Mouse (Mus musculus): ENCODE measurements at regions not wholly inside any gene's neighbourhood (a gene's known extent, or its start where the extent isn't known, plus 50 kb on each side); places are given as distances from the start of the nearest gene placed in this dataset.

DNA sequence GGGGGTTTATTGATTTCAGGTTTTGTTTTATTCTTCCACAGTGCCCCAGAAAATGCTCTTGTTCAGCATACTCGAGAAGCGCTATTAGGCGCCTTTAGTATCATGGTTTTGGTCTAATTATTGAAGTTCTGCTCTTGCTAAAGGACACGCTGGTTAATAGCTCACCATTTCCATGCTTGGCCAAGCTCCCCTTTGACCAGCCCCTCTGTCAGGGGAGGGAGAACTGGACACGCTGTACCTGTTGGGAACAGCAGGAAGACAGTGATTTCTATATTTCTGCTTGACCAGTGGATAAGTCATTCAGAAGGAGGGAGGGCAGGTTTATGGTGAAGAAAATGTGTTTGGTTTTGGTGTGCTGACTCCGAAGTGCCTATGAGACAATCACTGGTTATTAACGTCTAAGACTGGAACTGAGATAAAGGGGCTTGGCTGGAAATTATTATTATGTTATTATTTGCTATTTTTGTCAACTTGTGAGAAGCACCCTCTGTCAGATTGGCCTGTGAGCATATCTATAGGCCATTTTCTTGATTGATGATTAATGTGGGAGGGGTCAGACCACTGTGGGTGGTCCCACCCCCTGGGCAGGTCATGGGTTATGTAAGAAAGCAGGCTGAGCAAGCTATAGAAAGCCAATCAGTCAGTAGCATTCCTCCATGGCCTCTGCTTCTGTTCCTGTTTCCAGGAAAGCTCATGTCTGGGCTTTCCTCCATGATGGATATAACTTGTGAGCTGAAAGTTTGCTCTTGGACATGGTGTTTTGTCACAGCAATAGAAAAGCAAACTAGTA, 51.2 kb upstream of the Tanc2 start:
- no peak for DNase-seq (ENCODE audit: low spot score)

DNA sequence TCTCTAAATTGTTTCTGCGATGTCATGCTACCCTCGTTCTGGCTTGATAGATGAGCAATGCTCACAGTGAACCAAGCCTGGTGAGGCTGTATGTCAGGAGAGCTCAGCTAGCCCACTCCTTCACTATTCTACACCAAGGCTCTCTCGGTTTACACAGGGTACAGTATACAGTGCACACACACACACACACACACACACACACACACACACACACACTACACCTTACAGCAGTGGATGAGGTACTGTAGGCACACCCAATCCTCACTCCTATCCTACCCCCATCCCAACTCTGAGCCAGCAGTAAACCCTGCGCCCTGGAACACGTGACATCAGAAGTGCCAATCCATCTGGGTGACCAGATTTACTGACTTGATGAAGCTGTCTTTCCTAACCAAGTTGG, 57.2 kb upstream of the Tanc2 start:
- no peak for DNase-seq (ENCODE audit: low spot score)

DNA sequence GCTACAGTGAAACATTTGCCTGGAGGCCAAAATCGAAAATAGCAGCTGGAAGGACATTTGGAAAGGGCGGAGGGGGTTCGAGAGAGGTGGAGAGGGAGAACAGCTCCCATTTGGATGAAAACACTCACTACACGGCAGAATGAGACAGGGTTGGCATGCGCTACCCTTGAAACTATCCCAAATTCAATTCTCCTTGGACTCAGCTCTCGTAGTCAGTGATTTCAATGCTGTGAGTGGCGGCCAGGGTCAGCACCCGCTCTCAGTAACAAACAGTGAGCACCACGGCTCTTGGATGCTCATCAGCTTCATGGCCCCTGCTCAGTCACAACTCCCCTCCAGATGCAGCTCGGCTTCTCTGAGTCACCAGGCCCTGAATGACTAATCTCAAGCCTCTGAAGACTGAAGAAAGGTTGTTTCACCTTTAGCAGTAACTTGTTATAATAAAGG, 59.1 kb upstream of the Tanc2 start:
- peak; percentile 31 for DNase-seq (ENCODE audit: low spot score)

DNA sequence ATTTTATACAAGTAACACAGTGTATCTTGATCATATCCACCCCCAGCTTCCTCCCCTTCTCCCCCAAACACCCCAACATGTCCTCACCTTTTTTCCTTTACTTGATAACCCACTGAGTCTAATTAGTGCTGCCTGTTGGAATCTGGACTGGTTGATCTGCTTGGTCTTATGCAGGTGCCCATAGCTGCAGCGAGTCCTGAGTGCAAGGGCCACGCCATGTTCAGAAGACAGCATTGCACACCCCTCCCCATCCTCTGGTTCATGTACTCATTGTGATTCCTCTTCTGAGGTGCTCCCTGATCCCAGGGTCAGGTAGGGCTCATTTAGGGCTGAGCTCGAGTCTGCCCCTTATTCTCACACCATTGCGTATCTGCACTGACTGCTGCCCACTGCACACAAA, 63.7 kb upstream of the Tanc2 start:
- no peak for DNase-seq (ENCODE audit: low spot score)

DNA sequence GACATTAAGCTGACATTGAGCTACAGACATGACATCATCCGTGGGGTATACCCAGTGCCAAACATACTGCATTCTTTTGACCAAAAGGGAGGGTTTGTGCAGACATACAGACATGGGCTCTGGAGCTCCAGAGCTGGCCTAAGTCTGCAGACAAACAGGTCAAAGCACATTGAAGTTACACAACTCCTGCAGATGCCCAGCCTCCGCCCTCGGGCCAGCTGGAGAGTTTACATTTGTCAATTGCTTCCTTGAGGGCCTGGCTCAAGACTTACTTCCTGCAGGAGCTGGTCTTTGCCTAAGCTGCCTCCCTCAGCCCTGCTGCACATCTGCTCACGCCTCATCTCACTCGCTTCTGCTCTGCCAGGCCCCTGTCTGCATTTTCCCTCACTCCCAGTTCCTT, 64.2 kb upstream of the Tanc2 start:
- DNase-seq (ENCODE audit: low spot score): peak; percentile 92

DNA sequence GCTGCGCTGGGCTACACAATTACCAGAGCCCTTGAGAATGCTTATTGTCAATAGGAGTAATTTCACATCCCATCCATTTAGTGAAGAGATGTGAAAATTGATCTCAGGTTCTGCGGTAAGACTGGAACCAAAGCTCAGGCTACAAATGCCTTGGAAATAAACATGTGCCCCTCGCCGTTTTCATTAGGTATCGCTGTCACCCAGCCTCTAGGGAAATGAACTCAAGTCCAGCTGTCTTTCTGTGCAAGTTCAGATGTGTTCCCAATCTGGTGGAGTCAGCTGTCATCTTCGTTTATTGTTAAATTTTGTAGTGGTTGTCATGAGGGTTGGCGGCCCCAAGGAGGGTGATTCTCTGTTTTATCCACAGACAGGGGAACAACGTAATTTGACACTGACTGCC, 65.4 kb upstream of the Tanc2 start:
- no peak for DNase-seq (ENCODE audit: low spot score)

DNA sequence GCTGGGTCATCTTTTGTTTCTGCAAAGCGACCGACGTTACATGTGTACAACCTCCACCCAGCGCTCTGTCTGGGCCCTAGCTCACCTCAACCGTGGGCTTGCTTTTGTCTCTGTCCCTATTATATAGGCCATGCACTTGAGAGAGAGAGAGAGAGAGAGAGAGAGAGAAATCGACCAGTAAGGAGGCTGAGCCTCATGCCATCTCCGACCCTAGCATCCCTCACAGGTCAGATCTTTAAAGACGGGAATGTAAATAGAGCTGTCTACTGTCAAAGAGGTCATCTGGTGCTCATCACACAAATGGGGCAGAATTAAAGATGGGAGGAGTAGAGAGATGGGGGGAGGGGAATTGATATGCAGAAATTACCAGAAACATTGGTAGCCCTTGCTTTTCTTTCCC, 66.0 kb upstream of the Tanc2 start:
- no peak for DNase-seq (ENCODE audit: low spot score)

DNA sequence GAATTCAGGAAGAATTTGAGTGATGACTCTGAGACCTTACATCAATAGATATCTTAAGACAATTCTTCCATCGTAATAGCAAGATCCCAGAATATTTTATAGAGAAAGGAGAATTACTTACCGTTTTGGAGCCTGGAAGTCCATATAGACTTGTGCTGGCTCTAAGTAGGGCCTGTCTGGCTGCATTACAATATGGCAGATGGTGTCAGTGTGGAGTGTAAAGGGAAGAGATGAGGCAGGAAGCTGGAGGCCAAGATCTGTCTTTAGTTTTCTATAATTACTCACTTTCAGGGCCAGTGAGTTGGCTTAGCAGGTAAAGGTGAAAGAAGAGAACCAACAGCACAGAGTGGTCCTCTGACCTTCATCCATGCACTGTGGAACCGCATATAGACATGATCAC, 63.9 kb upstream of the March10 start:
- DNase-seq (ENCODE audit: low spot score): no peak

DNA sequence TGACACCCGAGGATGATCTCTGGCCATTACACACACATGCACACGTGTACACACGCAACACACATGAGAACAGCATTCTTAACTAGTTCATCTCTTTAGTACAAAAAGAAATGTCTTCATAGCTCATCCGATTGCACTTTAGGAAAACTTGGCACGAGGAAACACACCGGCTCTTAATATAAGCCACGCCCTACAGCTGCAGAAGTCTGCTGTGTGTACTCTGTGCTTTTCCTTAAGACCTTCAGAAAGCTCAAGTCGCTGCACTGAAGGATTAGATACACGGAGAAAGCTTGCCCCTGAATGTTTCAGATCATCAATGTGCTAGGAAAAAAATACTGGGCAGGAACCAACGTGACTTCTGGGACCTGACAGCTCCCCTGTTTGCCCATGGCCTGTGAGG, 56.7 kb upstream of the March10 start:
- DNase-seq (ENCODE audit: low spot score): no peak

DNA sequence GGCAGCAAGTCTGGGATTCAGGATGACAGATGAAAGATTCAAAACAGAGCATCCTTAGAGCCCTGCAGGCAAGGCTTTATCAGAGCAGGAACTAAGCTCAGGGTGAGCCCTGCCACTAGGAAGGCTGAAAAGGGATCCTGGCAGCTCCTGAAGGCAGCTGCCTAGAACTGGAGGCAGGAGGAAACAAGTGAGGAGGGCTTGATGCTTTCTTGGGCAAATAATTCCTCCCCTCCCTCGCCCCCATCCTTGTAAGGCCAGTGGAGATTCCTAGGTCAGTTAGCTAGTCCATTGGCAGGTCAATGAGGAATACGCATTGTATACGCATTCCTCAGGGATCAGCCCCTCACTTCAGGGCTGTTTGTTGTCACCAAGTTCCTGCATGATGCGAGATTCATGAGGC, 54.1 kb upstream of the March10 start:
- no peak for DNase-seq (ENCODE audit: low spot score)

DNA sequence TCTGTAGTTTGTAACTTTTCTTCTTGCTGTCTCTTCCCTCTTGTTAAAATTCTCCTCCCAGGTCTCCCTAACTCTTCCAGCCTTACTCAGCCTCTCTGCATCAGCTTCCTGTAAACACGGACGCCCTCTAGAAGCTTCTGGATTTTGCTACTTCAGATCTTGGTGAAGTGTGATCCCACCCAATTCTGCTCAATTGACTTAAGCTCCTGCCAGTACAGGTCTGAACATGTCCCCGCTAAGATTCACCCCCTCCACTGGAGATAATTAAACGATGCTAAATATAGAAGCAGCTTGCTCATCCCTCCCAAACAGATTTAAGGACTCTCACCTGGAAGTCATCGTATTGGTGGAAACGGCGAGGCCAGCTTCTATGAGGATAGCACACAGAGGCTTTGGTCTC, 53.5 kb upstream of the March10 start:
- no peak for DNase-seq (ENCODE audit: low spot score)

DNA sequence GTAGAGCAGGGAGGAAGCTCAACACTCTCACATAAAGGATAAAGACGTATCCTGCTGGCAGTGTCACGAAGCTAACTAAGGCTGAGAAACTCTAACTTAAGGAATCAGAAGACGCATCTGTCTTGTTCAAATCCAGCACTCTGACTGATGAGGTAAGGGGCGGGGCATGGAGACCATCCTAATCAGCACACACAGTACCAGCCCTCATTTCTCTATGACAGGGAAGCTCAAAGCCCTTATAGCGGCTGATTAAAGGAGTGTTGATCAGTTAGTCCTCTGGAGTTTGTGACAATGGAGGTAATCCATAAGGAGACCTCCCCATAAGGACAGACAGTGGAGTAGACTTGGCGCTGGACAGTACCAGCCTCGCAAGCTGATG, 52.1 kb upstream of the March10 start:
- no peak for DNase-seq (ENCODE audit: low spot score)

DNA sequence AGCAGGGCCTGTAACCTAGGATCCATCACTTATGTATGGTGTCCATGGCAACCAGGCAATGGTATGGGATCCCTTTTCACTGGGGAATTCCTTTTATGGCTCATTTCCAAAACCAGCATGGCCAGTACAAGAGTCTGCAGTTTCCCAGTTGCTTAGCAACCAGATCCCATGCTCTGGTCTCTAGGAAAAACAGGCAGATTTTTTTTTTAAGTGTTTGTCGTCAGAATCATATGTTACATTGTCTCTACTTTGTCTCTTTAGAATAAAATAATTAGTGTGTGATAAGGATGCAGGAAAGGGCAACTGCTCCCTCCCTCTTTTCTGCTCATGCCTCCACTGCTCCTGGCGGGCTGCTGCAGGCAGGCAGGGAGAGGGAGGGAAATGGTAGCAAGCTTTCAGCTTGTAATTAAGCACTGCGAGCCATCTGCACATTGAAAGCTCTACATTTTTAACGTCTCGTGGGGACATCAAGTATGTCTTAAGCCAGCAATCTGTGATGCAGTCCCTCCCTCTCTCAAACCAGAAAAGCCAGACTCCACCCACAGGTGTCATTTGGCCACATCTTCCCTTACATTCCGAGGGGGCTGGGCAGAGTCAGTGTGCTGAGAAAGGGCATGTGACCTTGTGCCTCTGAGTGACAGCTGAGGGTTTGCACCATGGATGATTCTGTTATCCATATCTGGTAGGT, 51.6 kb upstream of the March10 start:
- DNase-seq (ENCODE audit: low spot score): peak; percentile 32

DNA sequence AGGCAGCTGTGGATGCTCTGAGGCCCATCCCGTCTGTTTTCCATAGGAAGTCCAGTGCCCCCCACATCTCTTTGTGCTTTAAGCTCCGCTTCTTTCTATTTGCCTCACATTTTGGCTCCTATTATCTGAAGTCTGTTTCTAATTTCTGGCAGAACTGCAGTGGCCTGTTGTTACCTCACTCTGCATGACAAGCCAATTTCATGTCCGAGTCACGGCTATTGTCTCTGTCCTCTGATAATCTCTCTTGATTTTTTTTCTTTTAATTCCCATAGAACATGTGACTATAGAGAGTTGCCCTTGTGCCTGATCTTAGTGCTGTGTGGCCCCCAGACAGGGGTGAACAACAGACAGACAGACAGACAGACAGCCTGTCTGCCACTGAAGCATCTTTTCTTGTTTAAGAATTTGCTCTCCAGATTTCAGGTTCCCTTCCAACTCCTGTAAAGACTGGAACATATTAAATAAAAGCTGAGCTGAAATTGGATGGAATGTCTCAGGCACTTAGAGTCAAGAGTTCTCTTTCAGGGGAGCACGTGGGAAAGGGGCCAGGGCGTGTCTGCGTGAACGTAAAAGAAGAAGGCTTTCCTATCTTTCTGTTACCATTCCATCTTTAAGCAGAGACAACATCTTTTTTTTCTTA, 50.9 kb upstream of the March10 start:
- peak; percentile 26 for DNase-seq (ENCODE audit: low spot score)

Data from lung, postnatal 25 days (tissue).